Mouse (Mus musculus): ENCODE measurements at regions not wholly inside any gene's neighbourhood (a gene's known extent, or its start where the extent isn't known, plus 50 kb on each side); places are given as distances from the start of the nearest gene placed in this dataset.
A peak's percentile ranks its signal among the peaks of the same experiment; 100 is the strongest.

GRCm38 (mm10) chr2:167848468-167849440 is 83.1 kb upstream of the Ptpn1 start:
- no peak for DNase-seq (ENCODE audit: low spot score in 2 of 2)

GRCm38 (mm10) chr2:167847281-167848077 is 84.4 kb upstream of the Ptpn1 start:
- no peak for DNase-seq (ENCODE audit: low spot score in 2 of 2)

GRCm38 (mm10) chr2:167845370-167845769 is 86.5 kb upstream of the Ptpn1 start:
- DNase-seq (ENCODE audit: low spot score in 2 of 2) = no peak

GRCm38 (mm10) chr2:167844556-167844955 is 87.3 kb upstream of the Ptpn1 start:
- no peak for DNase-seq (ENCODE audit: low spot score in 2 of 2)

- DNase-seq (ENCODE audit: low spot score in 2 of 2) = no peak
These were observed 87.9 kb upstream of the Ptpn1 start for GRCm38 (mm10) chr2:167843921-167844320.

GRCm38 (mm10) chr2:167842993-167843392 is 88.9 kb upstream of the Ptpn1 start:
- DNase-seq (ENCODE audit: low spot score in 2 of 2) = no peak

GRCm38 (mm10) chr2:167842473-167842872 is 89.4 kb upstream of the Ptpn1 start:
- DNase-seq (ENCODE audit: low spot score in 2 of 2) = no peak

GRCm38 (mm10) chr2:167841339-167842240 is 90.3 kb upstream of the Ptpn1 start:
- no peak for DNase-seq (ENCODE audit: low spot score in 2 of 2)

- peak in 1 of 2 experiments; percentile 17 for DNase-seq (ENCODE audit: low spot score in 2 of 2)
These were observed 91.5 kb upstream of the Ptpn1 start for GRCm38 (mm10) chr2:167840344-167840743.

GRCm38 (mm10) chr2:167839324-167839981 is 92.4 kb upstream of the Ptpn1 start:
- no peak for DNase-seq (ENCODE audit: low spot score in 2 of 2)

- no peak for DNase-seq (ENCODE audit: low spot score in 2 of 2)
These were observed 94.3 kb upstream of the Ptpn1 start for GRCm38 (mm10) chr2:167837596-167837995.

GRCm38 (mm10) chr2:167836611-167837010 is 95.2 kb upstream of the Ptpn1 start:
- no peak for DNase-seq (ENCODE audit: low spot score in 2 of 2)

- no peak for DNase-seq (ENCODE audit: low spot score in 2 of 2)
These were observed 97.3 kb upstream of the Ptpn1 start for GRCm38 (mm10) chr2:167834605-167835004.

GRCm38 (mm10) chr2:167833290-167833953 is 98.4 kb upstream of the Ptpn1 start:
- no peak for DNase-seq (ENCODE audit: low spot score in 2 of 2)

GRCm38 (mm10) chr2:167831076-167832039 is 100.5 kb upstream of the Ptpn1 start:
- DNase-seq (ENCODE audit: low spot score in 2 of 2) = no peak

GRCm38 (mm10) chr2:167828258-167828657 is 103.6 kb upstream of the Ptpn1 start:
- no peak for DNase-seq (ENCODE audit: low spot score in 2 of 2)

- DNase-seq (ENCODE audit: low spot score in 2 of 2) = no peak
These were observed 104.7 kb upstream of the Ptpn1 start for GRCm38 (mm10) chr2:167826922-167827703.

- DNase-seq (ENCODE audit: low spot score in 2 of 2) = no peak
These were observed 108.3 kb upstream of the Ptpn1 start for GRCm38 (mm10) chr2:167823513-167823912.

Measured in thymus, postnatal 10 days (tissue).